Mouse (Mus musculus): ENCODE data around the gene Kdm6b. TPM values are rescaled to one million over a fixed set of nuclear protein-coding genes. Genes with fewer than 3 reads are reported as not detected.
A peak's percentile ranks its signal among the peaks of the same experiment; 100 is the strongest.

The Kdm6b gene
- polyA plus RNA-seq, 1 experiment from 2014 or later = 24.3 TPM

DNA sequence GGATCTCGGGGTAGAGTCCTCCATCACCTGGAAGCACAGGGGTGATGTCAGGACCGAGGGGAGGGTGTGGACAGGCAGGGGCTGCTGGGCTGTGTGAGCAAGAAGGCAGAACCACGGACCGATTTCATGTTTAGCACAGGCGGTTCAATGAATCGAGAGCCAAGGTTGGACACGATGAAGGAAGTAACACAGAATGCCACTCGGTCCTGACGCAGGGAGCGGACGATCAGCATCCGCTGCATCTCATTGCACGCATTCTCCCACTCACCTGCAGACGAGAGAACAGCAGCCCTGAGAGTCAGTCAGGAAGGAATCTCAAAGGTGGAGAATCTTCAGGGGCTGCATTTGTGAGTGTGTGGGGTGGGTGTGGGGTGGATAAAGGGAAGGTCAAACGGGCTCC is 17.2 kb upstream of the Kdm6b start:
- no peak for ATAC-seq
- 90% methylated on average over 15 of the region's 15 CpGs for WGBS
- no peak overlapping the region for H3K27ac ChIP-seq
- peaks cover 12% of the 10 kb centered on the region for H3K4me1 ChIP-seq (replicated peaks)
- H3K4me2 ChIP-seq (replicated peaks) = no peak overlapping the region
- H3K9me3 ChIP-seq = no peaks in the 10 kb centered on the region
- H3K27me3 ChIP-seq (replicated peaks) = no peaks in the 10 kb centered on the region
- no peak overlapping the region for H3K9ac ChIP-seq
- no peak overlapping the region for H3K4me3 ChIP-seq (replicated peaks)
- H3K36me3 ChIP-seq = no peaks in the 10 kb centered on the region

DNA sequence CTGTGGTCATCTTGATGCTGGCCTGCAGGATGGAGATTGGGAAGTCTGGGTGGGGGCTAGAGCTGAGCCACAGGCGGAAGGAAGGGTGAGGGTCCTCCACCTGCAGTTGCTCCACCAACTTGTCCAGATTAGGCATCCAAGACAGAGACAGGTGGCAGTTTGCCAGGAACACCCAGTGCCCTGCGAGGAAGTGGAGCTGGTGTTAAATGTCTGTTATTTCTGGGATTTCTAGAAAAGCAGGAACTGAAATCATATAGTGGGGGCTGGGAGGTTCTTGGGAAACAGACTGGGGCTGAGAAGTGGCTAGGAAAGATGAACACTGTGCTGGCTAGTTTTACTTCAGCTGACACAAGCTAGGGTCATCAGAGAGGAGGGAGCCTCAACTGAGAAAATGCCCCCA is 15.8 kb upstream of the Kdm6b start:
- Histone ChIP-seq H3K4me1 (replicated peaks) (peaks cover 12% of the 10 kb centered on the region), H3K4me3 (replicated peaks) (no peak overlapping the region), H3K27ac (no peak overlapping the region), H3K36me3 (no peaks in the 10 kb centered on the region), H3K4me2 (replicated peaks) (no peak overlapping the region), H3K9ac (no peak overlapping the region), H3K27me3 (replicated peaks) (no peaks in the 10 kb centered on the region), H3K9me3 (no peaks in the 10 kb centered on the region)
- 37% methylated on average over 2 of the region's 2 CpGs for whole genome bisulfite sequencing
- ATAC-seq = no peak

DNA sequence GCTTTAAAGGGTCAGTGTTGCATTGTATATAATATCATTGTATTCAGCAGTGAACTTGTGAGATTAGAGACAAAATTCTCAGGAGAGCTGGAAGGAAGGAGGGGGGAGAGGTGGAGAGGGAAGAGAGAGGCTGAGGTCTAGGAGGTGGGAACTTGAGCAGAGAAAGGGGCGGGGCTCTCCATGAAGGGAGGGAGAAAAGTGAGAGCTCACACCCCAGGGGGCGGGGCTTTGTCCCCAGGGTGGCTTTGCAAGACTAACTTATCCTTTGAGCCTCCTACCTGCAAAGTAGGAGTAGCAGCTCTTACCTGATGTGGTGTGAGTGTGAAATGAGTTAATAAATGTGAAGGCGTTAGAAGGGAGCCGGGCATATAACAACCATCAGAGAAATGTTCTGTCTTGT is 15.3 kb upstream of the Kdm6b start:
- no peak overlapping the region for H3K4me3 ChIP-seq (replicated peaks)
- ATAC-seq = peak; percentile 32
- H3K27me3 ChIP-seq (replicated peaks) = no peaks in the 10 kb centered on the region
- no peaks in the 10 kb centered on the region for H3K9me3 ChIP-seq
- peaks cover 12% of the 10 kb centered on the region for H3K4me1 ChIP-seq (replicated peaks)
- H3K27ac ChIP-seq = no peak overlapping the region
- no peaks in the 10 kb centered on the region for H3K36me3 ChIP-seq
- 14% methylated on average over 4 of the region's 4 CpGs for WGBS
- H3K4me2 ChIP-seq (replicated peaks) = no peak overlapping the region
- no peak overlapping the region for H3K9ac ChIP-seq

DNA sequence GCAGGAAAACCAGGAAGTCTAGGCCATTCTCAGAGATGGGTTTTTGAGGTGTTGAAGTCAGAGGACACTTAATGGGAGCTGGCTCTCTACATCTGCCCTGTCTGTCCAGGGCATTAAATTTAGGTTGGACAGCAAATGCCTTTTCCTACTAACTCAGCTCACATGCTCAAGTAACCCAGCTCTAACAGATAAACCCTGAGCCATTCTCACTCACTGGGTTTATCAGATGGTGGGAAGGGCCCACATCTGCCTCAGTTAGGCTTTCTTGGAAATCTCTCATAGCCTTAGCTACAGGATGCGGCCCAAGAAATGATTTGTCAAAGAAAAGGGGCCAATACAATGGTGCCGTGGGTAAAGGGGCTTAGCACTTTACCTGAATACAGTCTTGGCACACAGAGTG is 12.8 kb upstream of the Kdm6b start:
- Histone ChIP-seq H3K9me3 (no peaks in the 10 kb centered on the region), H3K36me3 (no peaks in the 10 kb centered on the region), H3K9ac (no peak overlapping the region), H3K4me3 (replicated peaks) (no peak overlapping the region), H3K4me1 (replicated peaks) (peaks cover 12% of the 10 kb centered on the region), H3K4me2 (replicated peaks) (no peak overlapping the region), H3K27me3 (replicated peaks) (peaks cover 10% of the 10 kb centered on the region; the same call in 1 of the 2 replicates), H3K27ac (no peak overlapping the region)
- WGBS = 85% methylated on average over 2 of the region's 2 CpGs
- no peak for ATAC-seq

DNA sequence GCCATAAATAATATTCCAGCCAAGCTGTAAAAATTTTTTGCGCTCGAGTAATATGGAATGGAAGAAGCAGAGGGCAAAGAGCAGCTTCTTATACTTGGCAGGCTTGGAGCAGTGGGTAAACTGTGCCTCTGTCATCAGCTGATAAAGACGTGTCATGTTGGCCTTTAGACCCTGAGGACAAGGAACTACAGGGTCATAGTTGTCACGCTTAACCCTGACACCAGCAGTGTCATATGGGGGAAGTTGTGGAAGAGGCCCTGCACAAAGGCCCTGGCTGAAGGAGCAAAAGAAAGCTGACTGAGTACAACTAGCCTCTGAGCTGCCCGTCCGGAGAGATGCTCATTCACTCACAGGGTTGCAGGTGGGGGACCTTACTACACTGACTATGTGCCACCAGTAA is 10.4 kb upstream of the Kdm6b start:
- Histone ChIP-seq H3K27me3 (replicated peaks) (peaks cover 14% of the 10 kb centered on the region; the same call in 1 of the 2 replicates), H3K9me3 (no peaks in the 10 kb centered on the region), H3K4me2 (replicated peaks) (peak overlapping the region; percentile 22; the same call in 1 of the 2 replicates), H3K4me1 (replicated peaks) (peaks cover 26% of the 10 kb centered on the region), H3K36me3 (no peaks in the 10 kb centered on the region), H3K4me3 (replicated peaks) (no peak overlapping the region), H3K9ac (no peak overlapping the region), H3K27ac (0 out of 2 replicates have a peak overlapping the region, but pooled peaks have one; percentile 32)
- ATAC-seq = peak; percentile 34
- WGBS = 51% methylated on average over 6 of the region's 6 CpGs

DNA sequence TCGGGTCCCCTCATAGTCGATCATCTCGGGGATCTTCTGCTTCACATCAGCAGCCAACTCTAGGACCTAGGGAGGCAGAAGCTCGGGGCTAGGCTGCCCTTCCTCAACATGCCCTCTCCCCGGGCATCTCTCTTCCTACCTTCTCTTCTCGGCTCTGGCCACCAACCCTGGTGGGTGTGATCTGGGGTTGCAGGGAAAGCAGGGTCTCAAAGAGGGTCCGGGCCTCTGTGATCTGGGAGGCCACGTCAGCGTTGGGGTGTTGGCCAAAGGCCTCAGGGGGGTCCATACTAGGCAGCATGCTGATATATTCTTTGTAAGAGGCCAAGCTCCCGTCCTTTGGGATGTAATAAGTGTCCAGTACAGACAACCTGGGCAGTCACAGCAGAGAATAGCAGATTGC is 9.4 kb upstream of the Kdm6b start:
- no peaks in the 10 kb centered on the region for H3K9me3 ChIP-seq
- peaks cover 24% of the 10 kb centered on the region for H3K4me1 ChIP-seq (replicated peaks)
- whole genome bisulfite sequencing = 89% methylated on average over 10 of the region's 10 CpGs
- no peak overlapping the region for H3K9ac ChIP-seq
- H3K36me3 ChIP-seq = no peaks in the 10 kb centered on the region
- no peak for ATAC-seq
- H3K27ac ChIP-seq = no peak overlapping the region
- no peak overlapping the region for H3K4me3 ChIP-seq (replicated peaks)
- peaks cover 14% of the 10 kb centered on the region; the same call in 1 of the 2 replicates for H3K27me3 ChIP-seq (replicated peaks)
- H3K4me2 ChIP-seq (replicated peaks) = no peak overlapping the region

DNA sequence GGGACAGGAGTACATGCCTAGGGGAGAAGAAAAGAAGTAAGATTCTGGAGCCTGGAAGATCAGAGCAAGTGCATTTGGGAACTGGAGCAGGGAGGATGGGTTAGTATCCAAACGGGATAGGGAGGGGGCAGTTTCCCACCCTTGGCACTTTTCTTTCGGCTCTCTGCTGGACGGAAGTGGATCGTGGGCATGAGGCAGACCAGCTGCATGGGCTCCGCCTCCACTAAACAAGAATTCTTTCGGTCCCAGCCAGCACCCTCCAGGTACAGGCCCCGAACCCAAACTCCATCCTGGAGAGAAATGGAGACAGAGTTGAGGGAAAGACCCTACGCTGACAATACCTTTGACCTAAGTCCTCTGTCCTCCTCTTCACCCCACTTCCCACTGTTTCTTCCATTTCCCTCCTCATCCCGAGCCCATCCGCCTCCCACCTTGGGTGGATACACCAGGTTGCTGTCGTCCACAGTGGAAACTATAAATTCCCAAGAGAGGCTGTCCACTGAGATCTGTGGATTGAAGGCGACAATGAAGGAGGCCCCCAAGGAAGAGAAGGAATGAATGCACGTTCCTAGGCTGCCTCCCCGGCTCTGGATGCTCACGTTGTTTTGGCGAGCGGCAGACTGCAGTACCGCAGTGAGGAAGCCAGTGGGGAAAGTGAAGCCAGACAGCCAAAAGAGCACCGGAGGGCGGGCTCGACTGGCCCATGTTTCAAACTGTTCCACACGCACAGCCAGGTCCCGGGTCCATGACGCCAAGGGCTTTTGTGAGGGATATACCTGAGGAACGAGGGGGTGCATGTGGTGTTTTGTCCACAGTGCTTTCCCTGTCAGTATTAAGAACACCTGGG is 7.9 kb upstream of the Kdm6b start:
- no peak for ATAC-seq
- Histone ChIP-seq H3K36me3 (no peaks in the 10 kb centered on the region), H3K4me3 (replicated peaks) (no peak overlapping the region), H3K4me1 (replicated peaks) (peaks cover 32% of the 10 kb centered on the region), H3K9me3 (no peaks in the 10 kb centered on the region), H3K4me2 (replicated peaks) (no peak overlapping the region), H3K27me3 (replicated peaks) (peaks cover 14% of the 10 kb centered on the region; the same call in 1 of the 2 replicates), H3K27ac (no peak overlapping the region), H3K9ac (no peak overlapping the region)
- WGBS = 25% methylated on average over 25 of the region's 25 CpGs

DNA sequence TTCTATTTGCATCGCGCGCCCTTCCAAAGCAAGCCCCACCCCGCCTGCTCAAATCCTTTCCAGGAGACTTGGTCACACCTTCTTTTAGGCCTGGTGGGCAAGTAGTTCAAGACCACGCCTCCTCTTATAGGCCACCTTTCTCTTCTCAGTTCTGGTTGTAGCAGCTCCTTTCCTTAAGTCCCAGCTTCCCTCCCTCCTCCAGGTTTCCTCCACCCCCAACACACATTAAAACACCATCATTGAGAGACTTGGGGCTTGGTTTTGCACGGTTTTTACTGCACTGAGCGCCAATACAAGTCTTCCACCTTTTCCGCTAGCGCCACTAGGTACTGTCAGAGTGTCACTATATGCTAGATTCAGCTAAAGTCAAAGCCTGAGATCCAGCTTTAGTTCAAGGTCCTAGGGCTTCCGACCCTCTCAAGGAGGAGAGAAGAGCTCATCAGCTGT is 7.1 kb upstream of the Kdm6b start:
- peak overlapping the region; percentile 97 for H3K4me2 ChIP-seq (replicated peaks)
- no peaks in the 10 kb centered on the region for H3K9me3 ChIP-seq
- peaks cover 32% of the 10 kb centered on the region for H3K4me1 ChIP-seq (replicated peaks)
- H3K27me3 ChIP-seq (replicated peaks) = peaks cover 14% of the 10 kb centered on the region; the same call in 1 of the 2 replicates
- peak overlapping the region; percentile 53 for H3K4me3 ChIP-seq (replicated peaks)
- 16% methylated on average over 10 of the region's 10 CpGs for WGBS
- H3K27ac ChIP-seq = no peak overlapping the region
- H3K36me3 ChIP-seq = no peaks in the 10 kb centered on the region
- peak overlapping the region; percentile 24 for H3K9ac ChIP-seq
- no peak for ATAC-seq

DNA sequence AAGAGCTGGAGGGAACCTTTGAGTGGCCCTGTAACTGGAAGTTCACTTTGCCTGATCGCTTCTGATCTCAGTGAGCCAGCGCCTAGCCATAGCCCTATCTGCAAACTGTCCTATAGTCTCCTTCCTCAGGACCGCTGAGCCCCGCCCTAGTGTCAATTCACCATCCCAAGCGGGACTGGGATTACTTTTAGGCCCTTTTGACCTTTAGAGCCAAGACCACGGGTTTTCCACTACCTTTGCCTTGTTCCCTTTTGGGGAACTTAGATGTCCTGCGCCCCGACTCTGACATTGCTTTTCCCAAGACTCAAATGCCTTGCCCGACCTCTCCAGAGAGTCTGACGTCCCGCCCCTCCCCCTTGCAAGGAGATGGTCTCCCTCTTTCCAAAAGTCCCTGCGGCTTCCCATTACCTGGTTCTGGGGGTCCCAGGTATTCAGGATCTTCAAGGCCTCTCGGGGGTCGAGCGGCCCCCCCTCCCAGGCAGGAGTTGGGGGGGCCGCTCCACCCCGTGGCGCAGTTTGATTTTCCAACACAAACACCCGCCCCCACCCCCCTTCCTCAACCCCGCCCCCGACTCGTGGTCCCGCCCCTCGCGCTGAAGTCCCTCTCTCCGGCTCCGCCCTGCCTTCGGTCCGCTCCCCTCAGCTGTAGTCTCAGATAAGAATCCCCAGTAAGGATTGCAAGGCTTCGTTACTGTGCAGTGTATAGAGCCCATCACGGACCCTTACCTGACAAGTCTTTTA is 6.5 kb upstream of the Kdm6b start:
- H3K4me3 ChIP-seq (replicated peaks) = peak overlapping the region; percentile 53
- no peaks in the 10 kb centered on the region for H3K36me3 ChIP-seq
- peak overlapping the region; percentile 97 for H3K4me2 ChIP-seq (replicated peaks)
- H3K9ac ChIP-seq = peak overlapping the region; percentile 52
- WGBS = 1% methylated on average over 31 of the region's 31 CpGs
- H3K9me3 ChIP-seq = no peaks in the 10 kb centered on the region
- no peak for ATAC-seq
- H3K27me3 ChIP-seq (replicated peaks) = peaks cover 14% of the 10 kb centered on the region; the same call in 1 of the 2 replicates
- H3K27ac ChIP-seq = peak overlapping the region; percentile 98
- H3K4me1 ChIP-seq (replicated peaks) = peaks cover 36% of the 10 kb centered on the region

DNA sequence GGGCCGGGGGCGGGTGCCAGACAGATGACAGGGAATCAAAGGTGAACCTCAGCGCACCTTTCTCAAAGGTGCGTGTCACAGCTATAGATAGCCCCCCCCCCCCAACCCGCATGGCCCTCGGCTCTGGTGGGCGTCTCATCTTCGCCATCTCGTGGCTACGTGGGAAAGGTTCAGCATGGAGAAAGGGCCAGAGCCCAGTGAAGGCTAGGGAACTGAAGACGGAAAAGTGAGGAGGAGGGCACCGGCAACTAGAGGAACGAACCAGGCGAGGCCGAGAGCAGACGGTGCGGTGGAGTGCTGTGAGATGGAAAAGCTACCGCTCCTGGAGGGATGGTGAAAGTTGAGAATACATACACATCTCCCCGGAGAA is 6.0 kb upstream of the Kdm6b start:
- peak overlapping the region; percentile 52 for H3K9ac ChIP-seq
- H3K27me3 ChIP-seq (replicated peaks) = peaks cover 14% of the 10 kb centered on the region; the same call in 1 of the 2 replicates
- H3K36me3 ChIP-seq = no peaks in the 10 kb centered on the region
- H3K4me2 ChIP-seq (replicated peaks) = peak overlapping the region; percentile 97
- ATAC-seq = no peak
- under 1% methylated on average over 19 of the region's 19 CpGs for WGBS
- H3K4me1 ChIP-seq (replicated peaks) = peaks cover 42% of the 10 kb centered on the region
- H3K27ac ChIP-seq = peak overlapping the region; percentile 98
- peak overlapping the region; percentile 53 for H3K4me3 ChIP-seq (replicated peaks)
- H3K9me3 ChIP-seq = no peaks in the 10 kb centered on the region

DNA sequence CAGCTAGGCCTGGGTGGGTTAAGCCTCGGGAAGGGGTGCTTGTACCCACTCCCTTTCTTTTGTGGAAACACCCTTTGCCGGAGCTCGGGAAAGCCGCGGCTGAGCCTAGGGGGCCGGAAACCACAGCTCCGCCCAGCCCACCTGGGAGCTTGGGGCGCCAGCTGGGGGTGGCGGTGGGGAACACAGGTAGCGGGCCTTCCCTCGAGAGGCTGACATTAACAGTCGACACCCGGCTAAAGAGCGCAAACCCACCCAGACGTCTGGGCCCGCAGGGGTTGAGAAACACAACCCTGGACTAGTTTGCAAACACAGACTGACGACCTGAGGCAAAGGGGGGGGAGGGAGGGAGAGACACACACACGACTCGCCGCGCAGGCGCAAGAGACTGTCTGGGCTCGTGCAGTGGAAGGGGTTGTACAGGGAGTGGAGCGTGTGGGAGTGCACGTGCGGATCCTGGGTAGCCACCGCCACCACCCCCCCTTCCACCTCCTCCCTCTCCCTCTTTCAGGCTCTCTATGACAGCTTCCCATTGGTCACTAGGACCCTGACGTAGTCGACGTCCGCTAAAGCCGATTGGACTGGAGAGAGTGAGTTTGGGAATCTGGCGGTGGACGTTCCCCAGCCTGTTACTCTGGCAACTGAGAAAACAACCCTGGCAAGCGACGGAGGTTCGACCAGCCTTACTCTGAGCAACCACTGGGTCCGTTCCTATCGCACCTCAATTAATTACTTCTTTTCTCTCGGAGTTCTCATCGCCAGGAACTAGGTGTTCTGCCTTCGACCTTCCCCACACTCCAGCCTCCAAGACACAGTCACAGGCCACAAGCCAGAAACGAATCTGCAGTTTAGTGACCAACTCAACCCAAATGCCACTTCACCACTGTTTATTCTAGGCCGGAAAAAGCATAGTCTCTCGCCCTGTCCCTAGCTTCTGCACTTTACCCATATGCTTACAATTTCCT is 5.3 kb upstream of the Kdm6b start:
- H3K9ac ChIP-seq = peak overlapping the region; percentile 59
- peak overlapping the region; percentile 97 for H3K4me2 ChIP-seq (replicated peaks)
- H3K27ac ChIP-seq = peak overlapping the region; percentile 98
- no peaks in the 10 kb centered on the region for H3K9me3 ChIP-seq
- ATAC-seq = peak; percentile 84
- WGBS = under 1% methylated on average over 45 of the region's 45 CpGs
- H3K36me3 ChIP-seq = no peaks in the 10 kb centered on the region
- H3K4me1 ChIP-seq (replicated peaks) = peaks cover 48% of the 10 kb centered on the region
- H3K4me3 ChIP-seq (replicated peaks) = peak overlapping the region; percentile 53
- peaks cover 14% of the 10 kb centered on the region; the same call in 1 of the 2 replicates for H3K27me3 ChIP-seq (replicated peaks)

Data from intestine, embryonic 15.5 days (tissue).